Mouse (Mus musculus) embryonic fibroblast, embryonic 13.5 days (primary cell): ENCODE measurements at regions not wholly inside any gene's neighbourhood (a gene's known extent, or its start where the extent isn't known, plus 50 kb on each side); places are given as distances from the start of the nearest gene placed in this dataset.

Experiments
- CTCF ChIP-seq: IDR thresholded peaks from 2 replicates; pipeline ENCODE4 v1.5.1; 2011; ENCODE audit warnings: mild to moderate bottlenecking, control low read depth, low read length, moderate library complexity, borderline replicate concordance; ENCODE audit not compliant: insufficient read depth
- POLR2A ChIP-seq: IDR thresholded peaks from 2 replicates; pipeline ENCODE4 v1.6.1; 2011; ENCODE audit warnings: low read depth, mild to moderate bottlenecking, control low read depth, low read length, moderate library complexity

DNA sequence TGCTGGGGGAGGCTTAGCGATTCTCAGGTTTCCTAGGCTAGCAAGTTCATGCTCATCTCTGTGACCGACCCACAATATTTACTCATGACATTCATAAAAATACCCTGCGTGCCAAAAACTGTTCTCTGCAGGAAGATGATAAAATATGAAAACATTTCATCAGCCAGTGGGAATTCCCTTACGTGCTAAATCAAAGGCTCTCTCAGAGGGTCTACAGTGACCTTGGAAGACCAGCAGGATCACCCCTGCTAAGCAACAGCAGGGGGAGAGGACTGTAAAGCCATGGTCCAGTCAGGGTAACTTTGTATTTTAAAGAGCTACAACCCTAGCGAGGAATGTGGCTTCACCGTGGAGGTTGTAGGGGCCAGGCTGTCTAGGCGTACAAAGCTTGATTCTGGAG lies 120.6 kb downstream of the Cog6 start:
- no peak for TF ChIP-seq CTCF
- no peak for TF ChIP-seq POLR2A
